Mouse (Mus musculus): ENCODE measurements around the gene Gm21994. TPM values are rescaled to one million over a fixed set of nuclear protein-coding genes. Genes with fewer than 3 reads are reported as not detected.
"Not testable (repeated sequence)": the region's sequence is repeated elsewhere in the genome, so short reads cannot be mapped to it uniquely, and the experiment has no call there.

Gene Gm21994
- 1 to 10 TPM; 6.9 to 7.1 TPM for total RNA-seq (2021)

- DNase-seq = not testable (repeated sequence)
These were observed at the start of gene Gm21994 for GRCm38 (mm10) chr2:150255491-150255890. Gene Gm21994 (minus strand): TSS chr2:150255591.

- no peak for DNase-seq
These were observed 43.7 kb upstream of the Gm21994 start for GRCm38 (mm10) chr2:150299096-150299495.

- DNase-seq = no peak
These were observed 38.3 kb upstream of the Gm21994 start for GRCm38 (mm10) chr2:150293669-150294068.

GRCm38 (mm10) chr2:150257291-150257690 is 1.9 kb upstream of the Gm21994 start, which contains the start of gene Gm14124:
Gene Gm14124 (plus strand): TSS chr2:150257517.
- DNase-seq = not testable (repeated sequence)

- DNase-seq = not testable (repeated sequence)
These were observed 1.5 kb upstream of the Gm21994 start for GRCm38 (mm10) chr2:150256861-150257260.

GRCm38 (mm10) chr2:150243211-150243610 is 12.2 kb downstream of the Gm21994 start:
- no peak for DNase-seq

GRCm38 (mm10) chr2:150223263-150223662 is 32.1 kb downstream of the Gm21994 start:
- not testable (repeated sequence) for DNase-seq

- DNase-seq = not testable (repeated sequence)
These were observed 37.0 kb downstream of the Gm21994 start for GRCm38 (mm10) chr2:150218363-150218725.

- DNase-seq = peak; percentile 71 to 76
These were observed 37.6 kb downstream of the Gm21994 start, which contains the start of gene Zfp937 for GRCm38 (mm10) chr2:150217600-150218362. Gene Zfp937 (plus strand): TSS chr2:150218073.

Other genes starting within 250 kb of the Gm21994 start
- gene Zfp120, start 118.9 kb downstream of the Gm21994 start, total RNA-seq (2021) = 10 to 100 TPM; 11.2 to 11.6 TPM
- not detected for gene Gm10770, start 75.9 kb downstream of the Gm21994 start, total RNA-seq (2021)
- gene Gm14139, start 73.8 kb downstream of the Gm21994 start, total RNA-seq (2021) = not detected
- gene Zfp937, start 37.5 kb downstream of the Gm21994 start, total RNA-seq (2021) = 10 to 100 TPM; 10.2 to 10.4 TPM
- gene Gm14124, start 1.9 kb upstream of the Gm21994 start, total RNA-seq (2021) = under 1 TPM; 0.15 to 0.20 TPM
- 1 to 10 TPM; 2.6 to 4.0 TPM for gene Gm10130, start 68.1 kb upstream of the Gm21994 start, total RNA-seq (2021)
- 1 to 10 TPM; 7.3 to 9.9 TPM for gene 3300002I08Rik, start 107.2 kb upstream of the Gm21994 start, total RNA-seq (2021)
- gene Zfp442, start 195.9 kb upstream of the Gm21994 start, total RNA-seq (2021) = 10 to 100 TPM in 1 of 2 experiments, 1 to 10 TPM in 1; 9.1 to 10.3 TPM
- under 1 TPM; 0.15 to 0.28 TPM for gene Zfp345, start 229.5 kb upstream of the Gm21994 start, total RNA-seq (2021)

Data from layer of hippocampus, postnatal 36 days (tissue).